Mouse (Mus musculus) midbrain, embryonic 10.5 days (tissue): Measurements from ENCODE around the gene Poc1a. TPM values are rescaled to one million over a fixed set of nuclear protein-coding genes. Genes with fewer than 3 reads are reported as not detected.

ENCODE experiments used
- DNase-seq: peaks from one replicate; pipeline ENCODE4 v3.0.0-alpha.2; 2017; ENCODE audit warnings: low spot score
- H3K27ac ChIP-seq: fragments of 300-500 bp; sonication (generic); replicated peaks from 2 replicates; pipeline ENCODE4 v1.5.1; 2016; ENCODE audit warnings: mild to moderate bottlenecking
- H3K27me3 ChIP-seq: fragments of 300-500 bp; sonication (generic); 2 replicates; pipeline ENCODE4 v1.6.1; 2016; ENCODE audit warnings: low read depth, mild to moderate bottlenecking; ENCODE audit not compliant: poor library complexity, severe bottlenecking
- H3K36me3 ChIP-seq: fragments of 300-500 bp; sonication (generic); 2 replicates; pipeline ENCODE4 v1.6.1; 2016; ENCODE audit warnings: mild to moderate bottlenecking, moderate library complexity
- H3K4me1 ChIP-seq: fragments of 300-500 bp; sonication (generic); 2 replicates; pipeline ENCODE4 v1.6.1; 2016
- H3K4me3 ChIP-seq: fragments of 300-500 bp; sonication (generic); 2 replicates; pipeline ENCODE4 v1.5.1; 2016; ENCODE audit warnings: mild to moderate bottlenecking, moderate library complexity
- H3K9me3 ChIP-seq: fragments of 300-500 bp; sonication (generic); replicated peaks from 2 replicates; pipeline ENCODE4 v1.6.1; 2016; ENCODE audit warnings: mild to moderate bottlenecking
- WGBS: fragments of 180-500 bp; shearing (Covaris S2); methylation state at CpG from one replicate; pipeline ENCODE4 v1.1.7; 2016; 5-methylcytosine and 5-hydroxymethylcytosine counted together
- polyA plus RNA-seq: library from polyadenylated mRNA; unstranded; fragments of >200 nt; fragmentation: Nextera tagmentation; extraction: Ambion mirVana; gene quantifications from 2 replicates; pipeline ENCODE4 v1.2.1, GENCODE M21; 2016

Gene Poc1a
- polyA plus RNA-seq, 1 experiment from 2014 or later = 46.6 TPM

GRCm38 (mm10) chr9:106249550-106249949 lies 31.3 kb upstream of the Poc1a start:
- Histone ChIP-seq H3K4me3 (no peak overlapping the region), H3K36me3 (0 out of 2 replicates have a peak, but pooled peaks cover 4% of the 10 kb centered on the region), H3K27me3 (no peaks in the 10 kb centered on the region), H3K4me1 (peaks cover 38% of the 10 kb centered on the region), H3K9me3 (no peaks in the 10 kb centered on the region), H3K27ac (no peak overlapping the region)
- WGBS = 94% methylated on average over 11 of the region's 11 CpGs
- DNase-seq = no peak

DNA sequence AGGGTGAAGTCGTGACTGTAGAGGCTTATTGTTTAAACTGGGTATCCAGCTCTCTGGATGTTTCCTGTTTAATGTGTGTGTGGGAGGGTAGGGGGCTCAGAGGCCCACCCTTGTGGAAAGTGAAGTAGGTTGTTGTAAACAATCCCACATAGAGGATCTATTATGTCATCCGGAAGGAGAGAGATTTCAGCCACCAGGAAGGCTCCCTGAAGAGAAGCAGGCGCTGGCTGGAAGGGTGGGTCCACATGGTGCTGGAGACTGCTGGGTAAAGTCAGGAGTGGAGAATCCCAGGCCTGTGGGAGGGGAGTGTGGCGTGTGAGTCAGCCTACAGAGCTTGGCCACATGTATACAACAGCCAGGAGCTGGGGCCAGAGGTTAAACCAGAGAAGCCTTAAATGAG lies 30.6 kb upstream of the Poc1a start:
- H3K27ac ChIP-seq = no peak overlapping the region

GRCm38 (mm10) chr9:106251066-106251465 lies 29.8 kb upstream of the Poc1a start:
- 84% methylated on average over 8 of the region's 8 CpGs for WGBS
- H3K4me1 ChIP-seq = peaks cover 37% of the 10 kb centered on the region

More for the DNA sequence above, 30.6 kb upstream of the Poc1a start:
- 0 out of 2 replicates have a peak, but pooled peaks cover 2% of the 10 kb centered on the region for H3K36me3 ChIP-seq
- WGBS = 56% methylated on average over 4 of the region's 4 CpGs
- no peaks in the 10 kb centered on the region for H3K9me3 ChIP-seq
- H3K27me3 ChIP-seq = no peaks in the 10 kb centered on the region
- peaks cover 38% of the 10 kb centered on the region for H3K4me1 ChIP-seq
- no peak for DNase-seq
- no peak overlapping the region for H3K4me3 ChIP-seq

GRCm38 (mm10) chr9:106254001-106254400 lies 26.9 kb upstream of the Poc1a start:
- 70% methylated on average over 2 of the region's 2 CpGs for WGBS
- Histone ChIP-seq H3K36me3 (no peaks in the 10 kb centered on the region), H3K4me3 (no peak overlapping the region), H3K4me1 (peaks cover 11% of the 10 kb centered on the region), H3K27ac (no peak overlapping the region), H3K9me3 (no peaks in the 10 kb centered on the region), H3K27me3 (no peaks in the 10 kb centered on the region)
- DNase-seq = no peak

More at GRCm38 (mm10) chr9:106251066-106251465, 29.8 kb upstream of the Poc1a start:
- no peak overlapping the region; the same call in 1 of the 2 replicates for H3K27ac ChIP-seq
- H3K36me3 ChIP-seq = no peaks in the 10 kb centered on the region
- H3K9me3 ChIP-seq = no peaks in the 10 kb centered on the region
- no peaks in the 10 kb centered on the region for H3K27me3 ChIP-seq
- no peak overlapping the region for H3K4me3 ChIP-seq
- DNase-seq = no peak

GRCm38 (mm10) chr9:106258412-106258811 lies 22.4 kb upstream of the Poc1a start:
- no peaks in the 10 kb centered on the region for H3K9me3 ChIP-seq
- H3K27ac ChIP-seq = no peak overlapping the region
- no peaks in the 10 kb centered on the region for H3K4me1 ChIP-seq
- H3K4me3 ChIP-seq = no peak overlapping the region
- WGBS = 94% methylated on average over 4 of the region's 4 CpGs
- no peaks in the 10 kb centered on the region for H3K27me3 ChIP-seq
- no peak for DNase-seq
- no peaks in the 10 kb centered on the region for H3K36me3 ChIP-seq

DNA sequence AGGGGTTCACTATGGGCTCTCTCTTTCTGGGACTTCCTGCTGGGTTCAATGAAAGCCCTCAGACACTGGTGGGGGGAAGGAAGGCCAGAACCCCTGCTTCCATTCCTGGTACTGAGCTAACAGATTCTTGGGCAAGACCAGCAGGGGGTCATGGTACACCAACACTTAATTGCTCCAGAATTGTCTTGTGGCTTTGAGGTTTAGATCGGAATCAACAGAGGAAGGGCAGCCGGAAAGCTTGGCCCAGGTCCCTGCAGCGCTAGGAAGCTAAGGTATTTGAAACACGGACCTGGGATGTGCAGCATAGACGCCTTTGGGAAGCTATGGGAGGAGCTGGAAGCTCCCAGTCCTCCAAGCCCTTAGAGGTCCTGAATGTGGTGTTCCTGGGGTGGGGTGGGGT lies 21.9 kb upstream of the Poc1a start:
- H3K27me3 ChIP-seq = no peaks in the 10 kb centered on the region
- H3K9me3 ChIP-seq = no peaks in the 10 kb centered on the region
- H3K27ac ChIP-seq = no peak overlapping the region
- no peaks in the 10 kb centered on the region for H3K36me3 ChIP-seq
- H3K4me1 ChIP-seq = no peaks in the 10 kb centered on the region
- WGBS = 70% methylated on average over 5 of the region's 5 CpGs
- DNase-seq = no peak
- no peak overlapping the region for H3K4me3 ChIP-seq

DNA sequence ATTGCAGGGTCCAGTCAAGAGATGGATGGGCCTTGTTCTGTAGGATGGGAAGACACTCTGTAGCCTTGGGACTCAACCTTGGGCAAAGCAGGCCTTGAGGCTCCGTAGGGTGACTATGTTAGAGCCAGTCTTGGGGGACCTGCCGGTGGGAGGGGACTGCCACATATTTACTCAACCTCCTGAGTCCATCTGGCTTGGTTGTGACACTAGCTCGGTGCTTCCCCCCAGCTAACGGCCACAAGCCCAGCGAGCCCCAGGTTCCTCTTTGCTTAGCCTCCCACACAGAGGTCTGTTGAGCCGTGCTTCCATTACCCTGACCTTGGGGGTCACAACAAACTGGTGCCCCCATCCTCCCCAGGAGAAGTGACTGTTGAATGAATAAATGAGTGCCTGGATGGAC lies 19.8 kb upstream of the Poc1a start:
- H3K4me3 ChIP-seq = no peak overlapping the region
- no peaks in the 10 kb centered on the region for H3K9me3 ChIP-seq
- peaks cover 5% of the 10 kb centered on the region; the same call in 1 of the 2 replicates for H3K4me1 ChIP-seq
- WGBS = 93% methylated on average over 6 of the region's 6 CpGs
- no peak for DNase-seq
- no peaks in the 10 kb centered on the region for H3K36me3 ChIP-seq
- no peak overlapping the region for H3K27ac ChIP-seq
- no peaks in the 10 kb centered on the region for H3K27me3 ChIP-seq

DNA sequence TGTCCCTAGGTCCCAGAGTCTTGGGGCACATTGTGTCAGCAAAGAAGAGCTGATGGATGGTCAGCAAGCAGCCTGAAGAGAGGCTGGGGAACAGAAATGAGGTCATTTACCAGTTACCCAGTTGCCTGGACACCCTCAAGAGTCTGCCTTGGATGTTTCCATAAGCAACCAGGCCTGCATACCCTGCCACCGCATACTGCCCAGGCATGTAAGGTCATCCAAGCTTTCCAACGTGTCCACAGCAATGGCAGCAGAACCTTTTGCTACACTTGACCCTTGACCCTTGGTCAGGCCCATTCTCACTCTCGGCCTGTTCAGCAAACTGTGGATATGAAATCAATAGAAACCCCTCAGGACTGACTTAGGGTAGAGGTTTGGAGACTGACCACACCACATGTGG lies 19.4 kb upstream of the Poc1a start:
- peaks cover 5% of the 10 kb centered on the region; the same call in 1 of the 2 replicates for H3K4me1 ChIP-seq
- DNase-seq = no peak
- 82% methylated on average over 3 of the region's 3 CpGs for WGBS

DNA sequence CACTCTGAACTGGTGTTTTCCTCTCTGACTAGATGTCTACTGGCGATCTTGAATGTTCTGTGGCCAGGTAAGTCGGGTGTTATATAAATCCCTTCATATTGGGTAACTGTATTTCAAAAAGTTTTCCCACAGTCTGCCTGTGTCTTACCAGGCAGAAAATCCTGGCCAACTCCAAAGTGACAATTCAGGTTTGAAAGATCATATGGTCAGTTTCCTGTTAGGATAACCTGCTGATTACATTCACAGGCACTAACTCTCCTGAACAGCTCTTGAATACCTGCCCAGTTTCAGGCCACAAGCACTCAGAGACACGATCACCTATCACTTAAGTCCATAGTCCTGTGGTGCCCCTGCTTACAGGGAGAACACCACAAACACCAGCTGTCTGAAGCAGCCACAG lies 18.8 kb upstream of the Poc1a start:
- Histone ChIP-seq H3K4me3 (no peak overlapping the region), H3K27me3 (no peaks in the 10 kb centered on the region), H3K36me3 (no peaks in the 10 kb centered on the region), H3K9me3 (no peaks in the 10 kb centered on the region), H3K27ac (no peak overlapping the region), H3K4me1 (peaks cover 5% of the 10 kb centered on the region; the same call in 1 of the 2 replicates)
- 87% methylated on average over 3 of the region's 3 CpGs for WGBS
- no peak for DNase-seq

More for the DNA sequence above, 19.4 kb upstream of the Poc1a start:
- Histone ChIP-seq H3K36me3 (no peaks in the 10 kb centered on the region), H3K27me3 (no peaks in the 10 kb centered on the region), H3K4me3 (no peak overlapping the region), H3K9me3 (no peaks in the 10 kb centered on the region), H3K27ac (no peak overlapping the region)

DNA sequence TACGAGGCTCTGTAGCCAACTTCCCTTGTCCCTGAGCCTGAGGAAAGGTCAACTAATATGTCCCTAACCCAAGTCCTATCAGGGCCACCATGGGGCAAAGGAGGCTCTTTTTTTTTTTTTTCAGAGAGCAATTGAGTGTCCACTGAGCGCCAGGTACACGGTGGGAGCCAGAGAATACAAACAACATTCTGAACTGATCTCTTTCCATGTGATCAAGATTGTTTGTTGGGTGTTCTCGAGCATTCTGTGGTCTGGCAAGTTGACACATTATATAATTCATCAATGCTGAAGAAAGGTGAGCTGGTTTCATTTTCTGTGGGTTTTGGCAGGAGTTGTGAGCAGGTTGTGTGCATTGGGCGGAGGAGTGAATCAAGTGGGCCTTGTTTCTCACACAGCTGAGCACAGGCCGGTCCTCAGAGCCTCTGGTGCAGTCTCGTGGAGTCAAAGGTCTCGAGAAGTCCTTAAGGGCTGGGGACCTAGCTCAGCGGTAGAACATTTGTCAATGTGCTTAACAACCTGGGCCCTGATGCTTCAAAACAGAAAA lies 17.4 kb upstream of the Poc1a start:
- H3K36me3 ChIP-seq = no peaks in the 10 kb centered on the region
- no peaks in the 10 kb centered on the region for H3K27me3 ChIP-seq
- no peak for DNase-seq
- no peaks in the 10 kb centered on the region for H3K9me3 ChIP-seq
- no peak overlapping the region for H3K27ac ChIP-seq
- 88% methylated on average over 9 of the region's 9 CpGs for WGBS
- no peak overlapping the region for H3K4me3 ChIP-seq
- peaks cover 13% of the 10 kb centered on the region for H3K4me1 ChIP-seq

DNA sequence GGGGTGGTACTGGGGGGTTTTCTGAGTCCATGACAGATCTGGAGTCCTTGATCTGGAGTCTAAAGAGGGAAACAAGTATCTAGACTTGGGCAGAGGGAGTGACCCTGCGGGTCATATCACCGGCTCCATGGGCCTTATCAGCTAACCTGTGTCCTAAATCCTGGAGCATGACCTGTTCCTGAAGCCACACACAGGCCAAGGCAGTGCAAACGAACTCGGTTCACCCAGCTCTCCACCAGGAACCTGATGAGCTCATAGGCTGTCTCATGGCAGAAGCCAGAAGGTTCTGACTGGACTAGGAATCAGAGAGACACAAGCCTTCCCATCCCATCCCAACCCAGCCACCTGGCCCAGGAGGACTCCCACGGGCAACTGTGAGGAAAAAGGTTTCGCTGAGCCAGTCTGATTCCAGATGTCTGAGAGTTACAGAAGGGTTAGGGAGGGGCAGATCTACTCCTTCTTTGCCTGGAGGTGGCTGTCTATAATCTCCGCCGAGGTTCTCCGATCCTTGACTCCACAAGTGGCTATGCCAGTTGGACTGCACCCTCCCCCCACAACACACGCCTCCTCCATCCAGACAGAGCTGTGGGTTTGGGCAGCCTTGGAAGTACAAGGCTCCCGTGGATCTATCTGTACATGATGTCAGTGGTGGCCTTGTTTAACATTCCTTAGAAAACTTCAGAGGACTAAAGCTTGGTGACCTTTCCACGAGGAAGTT lies 15.3 kb upstream of the Poc1a start:
- WGBS = 91% methylated on average over 12 of the region's 12 CpGs
- H3K4me3 ChIP-seq = no peak overlapping the region

GRCm38 (mm10) chr9:106266936-106267657 lies 13.8 kb upstream of the Poc1a start:
- 68% methylated on average over 2 of the region's 2 CpGs for WGBS

More for the DNA sequence above, 15.3 kb upstream of the Poc1a start:
- Histone ChIP-seq H3K36me3 (no peaks in the 10 kb centered on the region), H3K9me3 (no peaks in the 10 kb centered on the region), H3K27me3 (no peaks in the 10 kb centered on the region), H3K27ac (no peak overlapping the region), H3K4me1 (peaks cover 33% of the 10 kb centered on the region)
- DNase-seq = no peak

DNA sequence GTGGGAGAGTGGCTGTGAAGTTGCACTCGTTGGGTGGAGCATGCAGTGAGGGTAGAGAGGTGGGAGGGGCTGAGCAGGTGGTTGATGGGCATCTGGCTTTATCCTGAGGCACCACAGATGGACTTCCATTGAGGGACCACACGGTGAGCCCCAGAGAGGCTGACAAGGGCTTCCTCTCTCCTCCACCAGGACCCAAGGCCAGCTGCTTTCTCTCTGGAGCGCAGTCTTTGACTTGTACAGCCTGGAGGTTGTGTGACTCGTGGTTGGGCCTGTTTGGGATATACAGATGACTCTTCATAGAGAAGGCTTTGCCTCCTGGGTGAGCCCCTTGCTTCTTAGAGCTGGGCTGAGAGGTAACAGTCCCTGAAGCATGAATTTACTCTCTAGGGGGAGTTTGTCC lies 12.4 kb upstream of the Poc1a start:
- Histone ChIP-seq H3K4me3 (no peak overlapping the region), H3K9me3 (no peaks in the 10 kb centered on the region), H3K36me3 (no peaks in the 10 kb centered on the region), H3K27me3 (no peaks in the 10 kb centered on the region), H3K4me1 (peaks cover 35% of the 10 kb centered on the region), H3K27ac (peak overlapping the region; percentile 70; the same call in 1 of the 2 replicates)
- no peak for DNase-seq
- WGBS = 62% methylated on average over 4 of the region's 4 CpGs

More at GRCm38 (mm10) chr9:106266936-106267657, 13.8 kb upstream of the Poc1a start:
- Histone ChIP-seq H3K27ac (no peak overlapping the region), H3K4me3 (no peak overlapping the region), H3K36me3 (no peaks in the 10 kb centered on the region), H3K27me3 (no peaks in the 10 kb centered on the region), H3K9me3 (no peaks in the 10 kb centered on the region), H3K4me1 (peaks cover 35% of the 10 kb centered on the region)
- no peak for DNase-seq
